Mouse (Mus musculus) forebrain, postnatal 0 days (tissue): ENCODE measurements at regions not wholly inside any gene's neighbourhood (a gene's known extent, or its start where the extent isn't known, plus 50 kb on each side); places are given as distances from the start of the nearest gene placed in this dataset.
A peak's percentile ranks its signal among the peaks of the same experiment; 100 is the strongest.

ENCODE experiments used
- ATAC-seq: fragments of 200-750 bp; cut with Nextera tagmentation; 2 replicates; pipeline ENCODE4 v1.8.0; 2017; ENCODE audit warnings: mild to moderate bottlenecking, moderate library complexity
- DNase-seq: peaks from one replicate; pipeline ENCODE4 v3.0.0-alpha.2; 2015
- H3K27ac ChIP-seq: fragments of 300-500 bp; sonication (generic); 2 replicates; pipeline ENCODE4 v1.5.1; 2014; ENCODE audit warnings: low read depth, mild to moderate bottlenecking, antibody characterized with exemption, low read length, moderate library complexity, mixed read lengths
- H3K27me3 ChIP-seq: fragments of 300-500 bp; sonication (generic); 2 replicates; pipeline ENCODE4 v1.6.1; 2014; ENCODE audit warnings: mild to moderate bottlenecking, low read length, mixed read lengths; ENCODE audit not compliant: insufficient read depth
- H3K36me3 ChIP-seq: fragments of 300-500 bp; sonication (generic); 2 replicates; pipeline ENCODE4 v1.6.1; 2014; ENCODE audit warnings: mild to moderate bottlenecking, moderate library complexity; ENCODE audit not compliant: insufficient read depth
- H3K4me1 ChIP-seq: fragments of 300-500 bp; sonication (generic); 2 replicates; pipeline ENCODE4 v1.6.1; 2014; ENCODE audit warnings: antibody characterized with exemption; ENCODE audit not compliant: insufficient read depth
- H3K4me2 ChIP-seq: fragments of 300-500 bp; sonication (generic); 2 replicates; pipeline ENCODE4 v1.6.1; 2014; ENCODE audit warnings: low read depth, mild to moderate bottlenecking, moderate library complexity
- H3K4me3 ChIP-seq: fragments of 300-500 bp; sonication (generic); 2 replicates; pipeline ENCODE4 v1.5.1; 2014; ENCODE audit warnings: low read depth, low read length, mixed read lengths
- H3K9ac ChIP-seq: fragments of 300-500 bp; sonication (generic); 2 replicates; pipeline ENCODE4 v1.6.1; 2014; ENCODE audit warnings: mild to moderate bottlenecking
- H3K9me3 ChIP-seq: fragments of 300-500 bp; sonication (generic); 2 replicates; pipeline ENCODE4 v1.6.1; 2016; ENCODE audit warnings: low read length
- CTCF ChIP-seq: sonication (generic); IDR thresholded peaks from 2 replicates; pipeline ENCODE4 v1.5.1; 2016; ENCODE audit warnings: antibody characterized with exemption, control low read depth, low read depth
- WGBS: fragments of 180-500 bp; shearing (Covaris S2); extraction: QIAGEN DNeasy Blood & Tissue Kit; methylation state at CpG from one replicate; pipeline ENCODE4 v1.1.7; 2014; 5-methylcytosine and 5-hydroxymethylcytosine counted together

DNA sequence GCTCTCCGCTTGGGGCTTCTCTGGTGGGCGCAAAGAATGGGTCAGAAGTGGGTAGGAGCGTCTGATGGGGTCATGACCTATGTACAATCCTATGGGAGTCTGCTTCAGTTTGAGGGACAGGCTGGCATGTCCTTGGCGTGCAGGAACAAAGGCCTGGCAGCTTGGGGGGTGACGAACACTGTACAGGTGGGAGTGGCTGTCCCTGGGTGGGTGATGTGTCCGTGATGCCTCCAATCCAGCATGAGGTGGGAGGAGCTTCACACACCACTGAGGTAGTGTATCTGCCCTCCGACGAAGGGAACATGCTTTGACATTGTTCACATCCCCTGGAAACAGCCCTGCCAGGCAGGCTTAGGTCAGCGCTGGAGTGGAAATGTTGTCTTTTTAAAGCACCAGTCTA lies 101.4 kb upstream of the Pitx1 start:
- Histone ChIP-seq H3K9ac (no peak overlapping the region), H3K4me3 (no peak overlapping the region), H3K27ac (no peak overlapping the region), H3K9me3 (0 out of 2 replicates have a peak, but pooled peaks cover 3% of the 10 kb centered on the region), H3K4me2 (no peak overlapping the region), H3K27me3 (no peaks in the 10 kb centered on the region), H3K4me1 (no peaks in the 10 kb centered on the region), H3K36me3 (no peaks in the 10 kb centered on the region)
- DNase-seq: no peak
- TF ChIP-seq CTCF: no peak
- no peak for ATAC-seq
- WGBS: 88% methylated on average over 9 of the region's 9 CpGs

DNA sequence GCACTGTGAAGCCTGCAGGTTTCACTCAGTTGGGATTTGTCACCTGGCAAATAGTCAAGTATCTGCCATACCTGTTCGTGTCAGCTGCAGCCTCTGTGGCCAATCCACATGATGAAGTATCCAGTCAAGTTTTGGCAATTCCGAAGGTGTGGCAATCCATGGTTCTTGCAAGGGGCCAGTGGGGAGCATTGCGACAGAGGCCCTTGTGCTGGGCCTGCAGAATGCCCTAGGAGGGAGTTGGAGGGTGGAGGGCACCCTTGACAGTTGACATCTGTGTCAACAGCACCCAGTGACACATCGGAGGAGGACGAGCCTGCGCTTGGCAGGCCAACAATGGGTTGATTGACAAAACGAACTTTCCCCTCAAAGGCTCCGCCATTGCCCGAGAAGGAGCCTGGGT lies 101.0 kb upstream of the Pitx1 start:
- no peaks in the 10 kb centered on the region for H3K27me3 ChIP-seq
- DNase-seq: no peak
- H3K4me3 ChIP-seq: no peak overlapping the region
- H3K9ac ChIP-seq: no peak overlapping the region
- TF ChIP-seq CTCF: no peak
- no peak for ATAC-seq
- H3K27ac ChIP-seq: no peak overlapping the region
- H3K4me1 ChIP-seq: no peaks in the 10 kb centered on the region
- H3K4me2 ChIP-seq: no peak overlapping the region
- no peaks in the 10 kb centered on the region for H3K36me3 ChIP-seq
- 86% methylated on average over 9 of the region's 9 CpGs for WGBS
- 0 out of 2 replicates have a peak, but pooled peaks cover 3% of the 10 kb centered on the region for H3K9me3 ChIP-seq

DNA sequence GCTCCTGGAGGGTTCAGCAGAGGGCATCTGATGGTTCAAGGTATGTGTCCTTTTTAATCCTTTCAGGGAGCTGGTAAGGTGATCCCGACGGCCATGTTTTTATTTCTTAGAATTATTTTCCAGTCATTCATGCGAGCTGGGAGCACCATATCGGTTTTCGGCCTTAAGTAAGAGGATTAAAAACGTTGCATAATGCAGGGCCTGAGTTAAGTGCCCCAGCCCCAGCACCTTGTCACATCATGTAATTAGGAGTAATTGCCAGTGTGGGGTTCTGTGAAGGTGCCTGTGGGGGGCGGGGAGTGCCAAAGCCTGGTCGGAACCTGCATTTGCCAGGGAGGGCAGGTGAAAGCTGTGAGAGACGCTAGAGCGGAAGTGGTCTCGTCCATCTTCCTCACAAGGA lies 94.6 kb upstream of the Pitx1 start:
- H3K9ac ChIP-seq: no peak overlapping the region
- no peak overlapping the region for H3K4me3 ChIP-seq
- H3K36me3 ChIP-seq: no peaks in the 10 kb centered on the region
- 57% methylated on average over 11 of the region's 11 CpGs for WGBS
- ATAC-seq (no peak), DNase-seq (no peak)
- no peaks in the 10 kb centered on the region for H3K4me1 ChIP-seq
- no peak overlapping the region for H3K4me2 ChIP-seq
- no peak overlapping the region for H3K27ac ChIP-seq
- no peak for TF ChIP-seq CTCF
- H3K9me3 ChIP-seq: no peaks in the 10 kb centered on the region
- H3K27me3 ChIP-seq: no peaks in the 10 kb centered on the region

DNA sequence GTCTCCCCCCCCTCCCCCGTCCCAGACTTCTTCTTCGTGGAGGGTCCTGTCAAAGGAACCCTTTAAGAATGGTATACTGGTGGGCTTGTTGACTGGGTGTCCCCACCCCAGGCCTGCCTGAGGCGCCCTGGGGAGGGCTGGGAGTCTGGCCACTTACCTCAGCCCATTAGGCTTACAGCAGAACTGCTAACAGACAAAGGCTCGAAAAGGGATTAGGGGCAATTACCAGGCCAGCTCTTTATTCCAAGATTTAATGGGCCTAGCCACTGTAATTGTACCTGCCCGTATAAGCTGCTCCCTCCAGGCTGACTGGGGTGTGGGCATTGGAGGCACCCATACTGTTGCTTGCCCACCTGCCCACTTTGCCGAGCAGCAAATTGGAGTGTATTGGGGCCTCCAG lies 93.8 kb upstream of the Pitx1 start:
- Histone ChIP-seq H3K9ac (no peak overlapping the region), H3K4me3 (no peak overlapping the region), H3K27me3 (no peaks in the 10 kb centered on the region), H3K4me1 (no peaks in the 10 kb centered on the region), H3K36me3 (no peaks in the 10 kb centered on the region), H3K4me2 (no peak overlapping the region), H3K9me3 (no peaks in the 10 kb centered on the region), H3K27ac (no peak overlapping the region)
- no peak for TF ChIP-seq CTCF
- ATAC-seq: no peak
- no peak for DNase-seq
- 15% methylated on average over 6 of the region's 6 CpGs for WGBS

DNA sequence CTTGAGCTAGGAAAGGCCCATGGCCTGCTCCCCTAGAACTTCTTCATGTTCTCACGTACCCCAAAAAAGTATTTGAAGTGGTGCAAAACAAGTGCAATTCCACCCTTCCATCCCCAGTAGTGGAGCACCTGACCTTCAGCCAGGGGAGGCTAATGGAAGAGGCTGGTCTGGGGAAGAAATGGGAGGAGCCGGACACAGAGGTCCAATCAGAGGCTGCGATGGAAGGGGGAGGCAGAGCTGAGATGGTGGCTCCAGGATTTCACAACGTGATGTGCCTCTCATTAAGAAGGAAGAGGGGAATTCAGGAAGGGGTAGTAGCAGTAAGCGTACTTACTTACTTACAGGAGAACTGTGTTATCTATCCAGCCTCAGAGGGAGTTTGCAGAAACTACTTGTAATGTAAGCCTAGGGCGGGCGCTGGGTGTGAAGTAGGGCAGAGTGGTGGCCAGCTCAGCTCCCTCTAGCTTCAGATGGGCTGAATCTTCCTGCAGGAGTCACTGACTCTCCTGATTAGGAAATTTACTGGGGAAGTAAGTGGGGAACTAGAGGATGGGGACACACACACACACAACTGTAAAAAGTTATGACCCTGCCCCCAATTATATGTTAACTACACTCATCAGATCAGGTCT lies 87.6 kb upstream of the Pitx1 start:
- Histone ChIP-seq H3K9ac (no peak overlapping the region), H3K27me3 (no peaks in the 10 kb centered on the region; the same call in 1 of the 2 replicates), H3K27ac (no peak overlapping the region), H3K4me2 (no peak overlapping the region), H3K4me1 (no peaks in the 10 kb centered on the region), H3K9me3 (no peaks in the 10 kb centered on the region), H3K36me3 (no peaks in the 10 kb centered on the region), H3K4me3 (no peak overlapping the region)
- TF ChIP-seq CTCF: no peak
- WGBS: 22% methylated on average over 7 of the region's 7 CpGs
- no peak for DNase-seq
- ATAC-seq: no peak

DNA sequence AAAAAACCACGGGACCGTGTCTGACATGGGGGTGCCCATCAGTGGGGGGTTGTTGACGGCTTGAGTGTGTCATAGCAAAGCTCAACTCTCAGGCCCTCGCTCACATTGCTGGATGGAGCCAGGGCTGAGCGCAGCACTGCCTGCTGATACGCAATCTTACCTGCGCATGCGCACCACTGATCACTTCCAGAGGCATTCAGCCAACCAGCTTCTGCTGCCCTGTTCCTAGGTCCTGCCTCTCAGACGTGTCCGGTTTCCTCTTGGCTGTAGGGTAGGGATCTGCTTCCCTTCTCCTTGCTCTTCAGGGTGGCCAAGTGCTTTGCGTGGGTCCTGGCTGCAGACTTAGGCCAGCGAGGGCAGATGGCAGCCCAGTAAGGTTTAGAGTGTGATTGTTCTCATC lies 81.3 kb upstream of the Pitx1 start:
- no peaks in the 10 kb centered on the region for H3K4me1 ChIP-seq
- no peak overlapping the region for H3K27ac ChIP-seq
- H3K27me3 ChIP-seq: no peaks in the 10 kb centered on the region; the same call in 1 of the 2 replicates
- 91% methylated on average over 12 of the region's 12 CpGs for WGBS
- DNase-seq (no peak), ATAC-seq (no peak)
- H3K9me3 ChIP-seq: no peaks in the 10 kb centered on the region
- H3K4me3 ChIP-seq: no peak overlapping the region
- H3K36me3 ChIP-seq: no peaks in the 10 kb centered on the region
- no peak overlapping the region for H3K9ac ChIP-seq
- no peak for TF ChIP-seq CTCF
- H3K4me2 ChIP-seq: no peak overlapping the region

DNA sequence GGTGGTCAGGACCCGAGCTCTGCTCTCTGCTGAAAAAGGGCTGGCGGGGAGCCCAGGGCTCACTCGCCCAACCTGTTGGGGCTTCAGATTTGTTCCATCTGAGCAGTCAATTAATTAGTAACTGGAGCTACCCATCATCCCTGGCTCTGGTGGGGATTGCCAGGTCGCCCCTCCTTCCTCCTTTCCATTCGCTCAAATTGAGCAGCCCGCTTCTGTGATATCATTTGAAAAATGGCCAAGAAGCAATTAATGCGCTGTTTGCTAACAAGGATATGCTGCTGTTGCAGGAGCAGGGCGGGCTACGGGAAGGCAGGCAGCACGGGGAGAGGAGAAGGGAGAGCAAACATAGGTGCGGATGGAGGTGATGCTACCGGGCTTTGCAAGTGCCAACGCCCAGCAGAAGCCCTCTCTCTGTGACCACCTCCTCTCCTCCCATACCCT lies 76.3 kb upstream of the Pitx1 start:
- Histone ChIP-seq H3K4me2 (no peak overlapping the region), H3K4me3 (no peak overlapping the region), H3K9ac (no peak overlapping the region), H3K4me1 (no peaks in the 10 kb centered on the region), H3K9me3 (no peaks in the 10 kb centered on the region), H3K27ac (no peak overlapping the region), H3K36me3 (no peaks in the 10 kb centered on the region), H3K27me3 (no peaks in the 10 kb centered on the region)
- DNase-seq (peak; percentile 51), ATAC-seq (peak; percentile 32; the same call in 1 of the 2 replicates)
- 30% methylated on average over 13 of the region's 13 CpGs for WGBS
- TF ChIP-seq CTCF: no peak
